Mouse (Mus musculus): ENCODE data around the gene Tet2. TPM values are rescaled to one million over a fixed set of nuclear protein-coding genes. Genes with fewer than 3 reads are reported as not detected.

Tet2 gene
- total and polyA plus RNA-seq, 3 experiments = 6.8 to 101 (median 10.9) TPM

GRCm38 (mm10) chr3:133554552-133555067, 9.7 kb upstream of the Tet2 start:
- no peak for TF ChIP-seq TCF12 (IDR thresholded peaks at IDR 0.05; ENCODE audit: low read depth, low read length)
- no peak for TF ChIP-seq USF2 (IDR thresholded peaks at IDR 0.05; ENCODE audit: borderline replicate concordance in 1 of 2, insufficient read depth in 1 of 2, low read depth in 1 of 2, low read length in 2 of 2)
- TF ChIP-seq KAT2A (conservative IDR thresholded peaks at IDR 0.05; ENCODE audit: low read depth, low read length) = no peak
- no peak for TF ChIP-seq POLR2AphosphoS2 (IDR thresholded peaks at IDR 0.05; ENCODE audit: low read length)
- TF ChIP-seq SIN3A (IDR thresholded peaks at IDR 0.05; ENCODE audit: low read length) = no peak
- Histone ChIP-seq H3K9me3 (replicated peaks; ENCODE audit: insufficient read depth, low read length) (no peaks in the 10 kb centered on the region), H3K9ac (ENCODE audit: control insufficient read depth, low read depth, low read length, poor library complexity, severe bottlenecking) (no peak overlapping the region)

GRCm38 (mm10) chr3:133554092-133554491, 9.2 kb upstream of the Tet2 start:
- Histone ChIP-seq H3K4me3 (ENCODE audit: control insufficient read depth in 1 of 2, insufficient read depth in 1 of 2, low read depth in 2 of 2, low read length in 2 of 2) (no peak overlapping the region), H3K27ac (ENCODE audit: control insufficient read depth, low read depth, low read length) (no peak overlapping the region), H3K79me2 (ENCODE audit: control insufficient read depth, insufficient read depth, low read length, poor library complexity) (no peaks in the 10 kb centered on the region), H3K27me3 (ENCODE audit: control insufficient read depth in 1 of 2, insufficient read depth in 2 of 2, low read length in 2 of 2) (no peaks in the 10 kb centered on the region), H3K4me1 (ENCODE audit: control insufficient read depth in 1 of 2, insufficient read depth in 2 of 2, low read length in 2 of 2) (peaks cover 7 to 18% of the 10 kb centered on the region in 2 experiments), H3K9ac (ENCODE audit: control insufficient read depth, low read depth, low read length, poor library complexity, severe bottlenecking) (no peak overlapping the region), H3K36me3 (ENCODE audit: control insufficient read depth in 1 of 2, insufficient read depth in 2 of 2, low read length in 2 of 2) (peaks cover 0 to 8% of the 10 kb centered on the region in 2 experiments; a peak in 2 of 4 replicates), H3K9me3 (replicated peaks; ENCODE audit: insufficient read depth, low read length) (no peaks in the 10 kb centered on the region)
- no peak for TF ChIP-seq TAL1 (IDR thresholded peaks at IDR 0.05; ENCODE audit: low read length)
- TF ChIP-seq EP300 (IDR thresholded peaks at IDR 0.05; ENCODE audit: low read depth in 1 of 2, low read length in 2 of 2) = no peak
- TF ChIP-seq GABPA (IDR thresholded peaks at IDR 0.05; ENCODE audit: low read depth, low read length) = no peak
- TF ChIP-seq GATA1 (IDR thresholded peaks at IDR 0.05; ENCODE audit: low read depth, low read length) = no peak
- TF ChIP-seq POLR2AphosphoS2 (IDR thresholded peaks at IDR 0.05; ENCODE audit: low read length) = no peak
- TF ChIP-seq RAD21 (IDR thresholded peaks at IDR 0.05; ENCODE audit: low read depth, low read length) = no peak
- TF ChIP-seq SIN3A (IDR thresholded peaks at IDR 0.05; ENCODE audit: low read length) = no peak
- TF ChIP-seq NELFE (IDR thresholded peaks at IDR 0.05; ENCODE audit: low read depth, low read length) = no peak
- no peak for DNase-seq (ENCODE audit: low read depth, low spot score)

More at GRCm38 (mm10) chr3:133554552-133555067, 9.7 kb upstream of the Tet2 start:
- H3K4me3 ChIP-seq (ENCODE audit: control insufficient read depth in 1 of 2, insufficient read depth in 1 of 2, low read depth in 2 of 2, low read length in 2 of 2) = no peak overlapping the region
- H3K79me2 ChIP-seq (ENCODE audit: control insufficient read depth, insufficient read depth, low read length, poor library complexity) = no peaks in the 10 kb centered on the region
- H3K36me3 ChIP-seq (ENCODE audit: control insufficient read depth in 1 of 2, insufficient read depth in 2 of 2, low read length in 2 of 2) = peaks cover 0 to 3% of the 10 kb centered on the region in 2 experiments; a peak in 2 of 4 replicates
- H3K27ac ChIP-seq (ENCODE audit: control insufficient read depth, low read depth, low read length) = no peak overlapping the region
- peaks cover 4 to 17% of the 10 kb centered on the region in 2 experiments; a peak in 3 of 4 replicates for H3K4me1 ChIP-seq (ENCODE audit: control insufficient read depth in 1 of 2, insufficient read depth in 2 of 2, low read length in 2 of 2)
- DNase-seq (ENCODE audit: low read depth, low spot score) = no peak
- H3K27me3 ChIP-seq (ENCODE audit: control insufficient read depth in 1 of 2, insufficient read depth in 2 of 2, low read length in 2 of 2) = no peaks in the 10 kb centered on the region

- Histone ChIP-seq H3K36me3 (ENCODE audit: control insufficient read depth in 1 of 2, insufficient read depth in 2 of 2, low read length in 2 of 2) (peaks cover 0 to 8% of the 10 kb centered on the region in 2 experiments; a peak in 2 of 4 replicates), H3K27ac (ENCODE audit: control insufficient read depth, low read depth, low read length) (no peak overlapping the region), H3K79me2 (ENCODE audit: control insufficient read depth, insufficient read depth, low read length, poor library complexity) (no peaks in the 10 kb centered on the region), H3K27me3 (ENCODE audit: control insufficient read depth in 1 of 2, insufficient read depth in 2 of 2, low read length in 2 of 2) (no peaks in the 10 kb centered on the region), H3K9ac (ENCODE audit: control insufficient read depth, low read depth, low read length, poor library complexity, severe bottlenecking) (no peak overlapping the region), H3K4me1 (ENCODE audit: control insufficient read depth in 1 of 2, insufficient read depth in 2 of 2, low read length in 2 of 2) (peaks cover 7 to 10% of the 10 kb centered on the region in 2 experiments), H3K9me3 (replicated peaks; ENCODE audit: insufficient read depth, low read length) (no peaks in the 10 kb centered on the region), H3K4me3 (ENCODE audit: control insufficient read depth in 1 of 2, insufficient read depth in 1 of 2, low read depth in 2 of 2, low read length in 2 of 2) (no peak overlapping the region)
- TF ChIP-seq CTCF (IDR thresholded peaks at IDR 0.05 in 2 of 3, conservative IDR thresholded peaks at IDR 0.05 in 1 of 3; ENCODE audit: control insufficient read depth in 1 of 3, insufficient read depth in 1 of 3, low read depth in 2 of 3, low read length in 3 of 3, poor library complexity in 1 of 3, severe bottlenecking in 1 of 3) (peak; percentile 27 to 37 (median 31); a peak in 4 of 6 replicates), SMC3 (IDR thresholded peaks at IDR 0.05; ENCODE audit: low read depth, low read length) (peak; percentile 38), TCF12 (IDR thresholded peaks at IDR 0.05; ENCODE audit: low read depth, low read length) (no peak), CHD2 (IDR thresholded peaks at IDR 0.05; ENCODE audit: low read length) (no peak), RAD21 (IDR thresholded peaks at IDR 0.05; ENCODE audit: low read depth, low read length) (no peak; the same call in none of the 2 replicates), E2F4 (IDR thresholded peaks at IDR 0.05; ENCODE audit: borderline replicate concordance, low read depth, low read length) (no peak), MYB (IDR thresholded peaks at IDR 0.05; ENCODE audit: low read depth, low read length) (no peak), ZC3H11A (IDR thresholded peaks at IDR 0.05; ENCODE audit: low read depth, low read length) (peak; percentile 29; the same call in 1 of the 2 replicates)
- no peak for DNase-seq (ENCODE audit: low read depth, low spot score)
These were observed 7.0 kb upstream of the Tet2 start for GRCm38 (mm10) chr3:133551941-133552340.
